Mouse (Mus musculus): Measurements from ENCODE around the gene Palld.

GRCm38 (mm10) chr8:61833211-61833610 is 69.3 kb downstream of the Palld start:
- TF ChIP-seq GATA1 (IDR thresholded peaks at IDR 0.05; ENCODE audit: low read length) (no peak), TAL1 (IDR thresholded peaks at IDR 0.05; ENCODE audit: low read length) (no peak)
